Mouse (Mus musculus) erythroid progenitor cell, adult 5-6 weeks (primary cell): ENCODE data around the gene Tchhl1. TPM values are rescaled to one million over a fixed set of nuclear protein-coding genes. Genes with fewer than 3 reads are reported as not detected.
A peak's percentile ranks its signal among the peaks of the same experiment; 100 is the strongest.
"Not testable (repeated sequence)": the region's sequence is repeated elsewhere in the genome, so short reads cannot be mapped to it uniquely, and the experiment has no call there.

Experiments used
- ATAC-seq: replicated peaks from 2 replicates; pipeline ENCODE4 v1.8.0; 2016; ENCODE audit warnings: moderate number of reproducible peaks, mild to moderate bottlenecking, moderate TSS enrichment, inconsistent platforms; ENCODE audit not compliant: poor library complexity, low FRiP score, severe bottlenecking
- total RNA-seq, 2 experiments: library from RNA; stranded (forward) in 1 of 2; stranded (reverse) in 1 of 2; fragments of 150-400 nt in 1 of 2; fragments of 186-747, 209-891 nt in 1 of 2; gene quantifications; 2 replicates each; pipeline versions ENCODE4 v1.2.3 to v1.2.4; 2015 to 2017; ENCODE audit warnings: low replicate concordance in 2 of 2

Gene Tchhl1
- total RNA-seq (2015; ENCODE audit: low replicate concordance) (not detected in 2 replicates), total RNA-seq (2017; ENCODE audit: low replicate concordance) (not detected in 2 replicates)

- no peak for ATAC-seq
Observed at GRCm38 (mm10) chr3:93468561-93468960, at the start of gene Tchhl1. Tchhl1 (plus strand) TSS chr3:93468754.

GRCm38 (mm10) chr3:93431673-93432072, 36.9 kb upstream of the Tchhl1 start:
- ATAC-seq = no peak

- no peak for ATAC-seq
Observed at GRCm38 (mm10) chr3:93442030-93442429, 26.5 kb upstream of the Tchhl1 start, which contains the start of gene Tchh. Tchh (plus strand) TSS chr3:93442330.

- ATAC-seq = no peak
Observed at GRCm38 (mm10) chr3:93443501-93444101, 25.0 kb upstream of the Tchhl1 start.

GRCm38 (mm10) chr3:93444343-93445164, 24.0 kb upstream of the Tchhl1 start:
- ATAC-seq = no peak

GRCm38 (mm10) chr3:93445165-93445705, 23.3 kb upstream of the Tchhl1 start:
- ATAC-seq = no peak

- ATAC-seq = no peak
Observed at GRCm38 (mm10) chr3:93446128-93446755, 22.3 kb upstream of the Tchhl1 start.

GRCm38 (mm10) chr3:93446756-93447137, 21.8 kb upstream of the Tchhl1 start:
- ATAC-seq = not testable (repeated sequence)

- ATAC-seq = no peak
Observed at GRCm38 (mm10) chr3:93447138-93447841, 21.3 kb upstream of the Tchhl1 start.

- no peak for ATAC-seq
Observed at GRCm38 (mm10) chr3:93466556-93466955, 2.0 kb upstream of the Tchhl1 start.

- ATAC-seq = no peak
Observed at GRCm38 (mm10) chr3:93467130-93467529, 1.4 kb upstream of the Tchhl1 start.

GRCm38 (mm10) chr3:93469629-93470028, 1.1 kb downstream of the Tchhl1 start:
- no peak for ATAC-seq

- no peak for ATAC-seq
Observed at GRCm38 (mm10) chr3:93480053-93480452, 11.5 kb downstream of the Tchhl1 start.

- ATAC-seq = no peak
Observed at GRCm38 (mm10) chr3:93481982-93482616, 13.5 kb downstream of the Tchhl1 start.

GRCm38 (mm10) chr3:93485611-93486010, 17.1 kb downstream of the Tchhl1 start:
- ATAC-seq = no peak

- no peak for ATAC-seq
Observed at GRCm38 (mm10) chr3:93488541-93488940, 20.0 kb downstream of the Tchhl1 start.

- ATAC-seq = no peak
Observed at GRCm38 (mm10) chr3:93492176-93492575, 23.6 kb downstream of the Tchhl1 start.

GRCm38 (mm10) chr3:93493992-93494391, 25.4 kb downstream of the Tchhl1 start:
- peak; percentile 72 for ATAC-seq

GRCm38 (mm10) chr3:93494774-93495173, 26.2 kb downstream of the Tchhl1 start:
- not testable (repeated sequence) for ATAC-seq
